Comparison of ENCODE assay signal across 8 mouse cellular contexts in genomic region chr13:99124894-99125570, GRCm38 (mm10). TPM values are rescaled to one million over a fixed set of nuclear protein-coding genes. Genes with fewer than 3 reads are reported as not detected.
A peak's percentile ranks its signal among the peaks of the same experiment; 100 is the strongest.
DNase-seq lines count a peak whose midpoint lies in the region; TF ChIP-seq lines count a peak whose summit lies in the region.

No protein-coding gene starts in this region.

- peak overlapping the region; percentile 70 for H3K27ac ChIP-seq in testis, adult 2 months (ENCODE audit: control insufficient read depth, insufficient read depth, low read depth, low read length)

- intact Hi-C loops in gastrocnemius, postnatal 36 days (cut with DNase I), result loop anchor here (10.0 kb wide), 1 partner anchor 260 kb away; no protein-coding TSS in a partner anchor

- H3K4me1 ChIP-seq in testis, adult 2 months (ENCODE audit: control insufficient read depth, insufficient read depth, low read length), result no peaks in the 10 kb centered on the region

- H3K36me3 ChIP-seq in testis, adult 2 months (ENCODE audit: control insufficient read depth, insufficient read depth, low read length), result no peaks in the 10 kb centered on the region

- H3K4me3 ChIP-seq in testis, adult 2 months (ENCODE audit: control insufficient read depth, low read depth, low read length), result no peak overlapping the region

- TF ChIP-seq CTCF in testis, adult 2 months (IDR thresholded peaks at IDR 0.05; ENCODE audit: control insufficient read depth, insufficient read depth, insufficient replicate concordance, low read depth, low read length), result no peak

- no peaks in the 10 kb centered on the region for H3K27me3 ChIP-seq in testis, adult 2 months (ENCODE audit: control insufficient read depth, insufficient read depth, low read length)

- DNase-seq in right cerebral cortex, adult 18-20 months, result peak; percentile 25
- DNase-seq in right cerebral cortex, postnatal 25 days, result no peak
- peak; percentile 45 to 80 for DNase-seq in gastrocnemius, postnatal 36 days
- peak; percentile 49 to 87 for DNase-seq in kidney, postnatal 25 days
- DNase-seq in layer of hippocampus, postnatal 36 days, result no peak
- DNase-seq in spleen, adult 18-20 months, result no peak
- DNase-seq in left cerebral cortex, adult 8-10 months (ENCODE audit: low spot score in 2 of 2), result no peak

- TF ChIP-seq POLR2A in testis, adult 2 months (IDR thresholded peaks at IDR 0.05; ENCODE audit: control insufficient read depth, low read depth, low read length), result no peak

RNA-seq across cellular contexts. Expression of gene Zfp366, which starts 59.6 kb away (rescaled TPM):
- total RNA-seq in gastrocnemius, postnatal 36 days (2021), result 1 to 10 TPM; 2.8 to 3.8 TPM
- polyA plus RNA-seq in testis, adult 2 months (2012; rRNA removed), result 0.20 and 0.25 TPM in 2 replicates
- 1 to 10 TPM; 4.1 to 4.7 TPM for total RNA-seq in layer of hippocampus, postnatal 36 days (2021)
- 1 to 10 TPM; 3.1 to 4.1 (median 3.9) TPM for total RNA-seq in left cerebral cortex, adult 8-10 months (2022)

Comparison
In these comparisons a context has a peak if more than half of its experiments do, and no peak if none do; other contexts are left out.
1. DNase-seq: peak in right cerebral cortex, adult 18-20 months (single experiment), gastrocnemius, postnatal 36 days (2 of 2) and kidney, postnatal 25 days (2 of 2); none in right cerebral cortex, postnatal 25 days (single experiment), layer of hippocampus, postnatal 36 days (0 of 2), spleen, adult 18-20 months (0 of 2) and left cerebral cortex, adult 8-10 months (0 of 2).